Mouse (Mus musculus) splenic B cell, adult 2 months (primary cell): ENCODE measurements around the gene Elovl6.
A peak's percentile ranks its signal among the peaks of the same experiment; 100 is the strongest.

ENCODE experiments used
- DNase-seq: peaks from one replicate; pipeline ENCODE4 v3.0.0-alpha.2; 2011; ENCODE audit warnings: low read depth, low spot score
- H3K27me3 ChIP-seq: 2 replicates; pipeline ENCODE4 v1.6.1; 2012; ENCODE audit warnings: mild to moderate bottlenecking, low read length, moderate library complexity, mixed read lengths; ENCODE audit not compliant: control insufficient read depth, poor library complexity, insufficient read depth, severe bottlenecking
- H3K36me3 ChIP-seq: 2 replicates; pipeline ENCODE4 v1.6.1; 2012; ENCODE audit warnings: mild to moderate bottlenecking, low read length, moderate library complexity, mixed read lengths; ENCODE audit not compliant: control insufficient read depth, poor library complexity, insufficient read depth, severe bottlenecking

Elovl6 gene

DNA sequence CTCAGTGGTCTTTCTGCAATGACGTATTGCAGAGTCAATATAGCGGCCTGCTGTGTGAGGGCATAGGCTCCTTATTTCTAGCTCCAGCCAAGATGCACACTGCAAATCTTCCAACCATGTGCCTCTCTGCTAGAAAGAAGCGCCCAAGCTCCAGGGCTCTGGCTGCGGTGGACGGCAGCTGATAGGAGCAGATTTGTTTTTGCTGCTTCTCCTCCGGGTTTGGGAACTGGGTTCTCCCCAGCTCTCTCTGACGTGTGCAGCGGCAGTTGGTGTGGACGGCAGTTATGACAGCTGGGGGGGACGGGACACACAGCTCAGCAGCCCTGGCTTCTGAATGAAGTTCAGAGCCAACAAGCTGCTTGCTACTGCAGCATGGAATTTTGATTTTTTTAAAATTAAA, 150.2 kb downstream of the Elovl6 start:
- no peak for DNase-seq
- Histone ChIP-seq H3K36me3 (no peaks in the 10 kb centered on the region), H3K27me3 (no peaks in the 10 kb centered on the region)

DNA sequence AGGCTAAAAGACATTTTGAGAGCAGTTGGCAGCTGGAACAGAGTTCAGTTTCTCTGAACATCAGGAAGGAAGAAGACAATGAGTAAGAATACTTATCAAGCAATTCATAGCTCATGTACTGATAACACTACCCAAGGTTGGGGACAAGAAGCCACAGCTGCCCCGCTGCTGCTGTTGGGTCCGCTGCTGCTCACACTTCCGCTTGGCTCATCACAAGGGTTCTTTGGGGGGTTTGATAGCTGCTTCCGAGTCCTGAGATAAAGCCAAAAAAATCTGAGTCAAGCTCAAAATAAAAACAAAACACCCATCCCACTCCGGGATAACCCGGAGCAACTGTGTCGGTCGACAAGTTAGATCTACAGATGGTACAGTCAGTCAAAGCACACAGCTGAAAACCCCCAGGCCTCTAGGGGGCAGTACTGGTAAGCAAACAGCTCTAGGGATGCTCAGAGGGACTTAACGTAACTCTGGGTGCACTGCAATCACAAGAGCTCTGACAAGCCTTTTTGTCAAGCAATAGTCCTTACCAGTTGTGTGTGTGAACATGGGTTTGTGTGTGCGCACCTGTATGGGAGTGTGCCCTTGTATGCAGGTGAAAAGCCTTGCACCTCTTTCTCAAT, 151.0 kb downstream of the Elovl6 start:
- Histone ChIP-seq H3K27me3 (no peaks in the 10 kb centered on the region), H3K36me3 (no peaks in the 10 kb centered on the region)
- DNase-seq = peak; percentile 41

DNA sequence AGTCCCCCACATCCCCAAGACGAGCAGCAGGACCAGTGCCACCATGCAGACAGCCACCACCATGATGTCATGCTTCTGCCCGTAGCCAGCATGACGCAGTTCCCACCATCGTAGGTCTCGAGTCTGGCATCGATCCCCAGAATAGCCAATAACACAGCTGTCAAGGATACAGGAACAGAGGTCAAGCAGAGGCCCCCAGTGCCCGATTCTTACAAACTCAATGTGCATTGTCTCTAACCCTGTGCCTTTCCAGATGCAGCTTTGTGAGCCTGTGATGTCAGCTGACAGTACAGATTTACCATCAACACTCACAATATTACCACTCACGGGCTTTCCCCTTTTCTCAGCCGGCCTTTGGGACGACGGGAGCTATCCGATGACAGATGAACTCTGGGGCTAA, 154.0 kb downstream of the Elovl6 start:
- H3K27me3 ChIP-seq = no peaks in the 10 kb centered on the region

DNA sequence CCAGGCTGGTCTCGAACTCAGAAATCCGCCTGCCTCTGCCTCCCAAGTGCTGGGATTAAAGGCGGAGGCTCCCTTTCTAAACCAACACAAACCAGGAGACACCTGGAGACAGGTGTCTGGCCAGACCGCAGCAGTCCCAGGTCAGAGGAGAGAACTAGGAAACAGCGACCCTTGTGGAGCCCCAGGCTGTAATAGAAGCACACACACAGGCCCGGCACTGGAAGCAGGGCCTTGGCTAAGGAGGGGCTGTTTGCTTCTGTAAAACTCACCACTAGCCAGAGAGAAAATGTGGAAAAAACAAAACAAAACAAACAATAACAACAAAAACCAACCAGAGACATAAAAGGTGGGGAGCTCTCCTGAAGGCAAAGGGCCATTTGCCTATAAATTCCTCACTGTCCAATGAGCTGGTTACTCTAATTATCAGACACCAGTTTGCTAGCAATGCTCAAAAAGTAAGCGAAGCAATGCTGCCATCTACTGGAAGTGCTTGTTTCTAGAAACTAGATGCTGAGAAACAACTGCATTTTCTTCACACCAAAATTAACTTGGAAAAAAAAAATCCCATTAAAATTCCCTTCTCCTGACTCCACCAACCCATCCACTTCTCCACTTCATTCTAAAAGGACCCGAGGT, 154.7 kb downstream of the Elovl6 start:
- Histone ChIP-seq H3K36me3 (no peaks in the 10 kb centered on the region), H3K27me3 (no peaks in the 10 kb centered on the region)
- DNase-seq = peak; percentile 81

More for the DNA sequence above, 154.0 kb downstream of the Elovl6 start:
- H3K36me3 ChIP-seq = no peaks in the 10 kb centered on the region
- no peak for DNase-seq

DNA sequence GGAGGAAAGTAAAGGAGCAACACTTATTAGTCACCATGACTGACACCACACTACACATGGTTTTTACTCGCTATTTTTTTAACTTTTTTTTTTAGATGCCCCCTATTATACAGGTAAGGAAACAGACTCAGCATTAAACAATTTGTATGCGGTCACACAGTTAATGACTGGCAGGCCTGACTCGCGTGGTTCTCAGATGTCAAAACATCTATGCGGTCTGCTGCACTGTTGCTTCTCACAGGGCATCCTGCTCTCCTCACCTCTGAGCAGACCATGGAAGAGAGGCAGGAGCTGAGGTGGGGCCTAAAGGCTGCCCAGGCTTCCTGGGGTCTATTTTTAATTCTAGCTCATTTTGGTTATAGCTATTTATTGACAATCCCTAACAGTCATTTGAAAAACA, 155.3 kb downstream of the Elovl6 start:
- no peaks in the 10 kb centered on the region for H3K27me3 ChIP-seq
- H3K36me3 ChIP-seq = no peaks in the 10 kb centered on the region
- no peak for DNase-seq
